Mouse (Mus musculus) forebrain, embryonic 15.5 days (tissue): ENCODE measurements around the gene 9130213A22Rik. TPM values are rescaled to one million over a fixed set of nuclear protein-coding genes. Genes with fewer than 3 reads are reported as not detected.
A peak's percentile ranks its signal among the peaks of the same experiment; 100 is the strongest.

Experiments used
- ATAC-seq: fragments of 200-750 bp; cut with Nextera tagmentation; replicated peaks from 2 replicates; pipeline ENCODE4 v1.8.0; 2017; ENCODE audit warnings: mild to moderate bottlenecking, moderate TSS enrichment, moderate library complexity
- H3K27ac ChIP-seq: fragments of 300-500 bp; sonication (generic); replicated peaks from 2 replicates; pipeline ENCODE4 v1.5.1; 2015; ENCODE audit warnings: mild to moderate bottlenecking, inconsistent platforms
- H3K27me3 ChIP-seq: fragments of 300-500 bp; sonication (generic); 2 replicates; pipeline ENCODE4 v1.6.1; 2015; ENCODE audit warnings: inconsistent platforms
- H3K36me3 ChIP-seq: fragments of 300-500 bp; sonication (generic); 2 replicates; pipeline ENCODE4 v1.6.1; 2015; ENCODE audit warnings: mild to moderate bottlenecking, inconsistent platforms
- H3K4me1 ChIP-seq: fragments of 300-500 bp; sonication (generic); 2 replicates; pipeline ENCODE4 v1.6.1; 2015; ENCODE audit warnings: inconsistent platforms
- H3K4me2 ChIP-seq: fragments of 300-500 bp; sonication (generic); replicated peaks from 2 replicates; pipeline ENCODE4 v1.6.1; 2015; ENCODE audit warnings: mild to moderate bottlenecking, inconsistent platforms
- H3K4me3 ChIP-seq: fragments of 300-500 bp; sonication (generic); 2 replicates; pipeline ENCODE4 v1.5.1; 2015; ENCODE audit warnings: mild to moderate bottlenecking, inconsistent platforms
- H3K9ac ChIP-seq: fragments of 300-500 bp; sonication (generic); replicated peaks from 2 replicates; pipeline ENCODE4 v1.6.1; 2015; ENCODE audit warnings: mild to moderate bottlenecking, inconsistent platforms
- H3K9me3 ChIP-seq: fragments of 300-500 bp; sonication (generic); 2 replicates; pipeline ENCODE4 v1.6.1; 2016; ENCODE audit warnings: inconsistent platforms
- WGBS: fragments of 180-500 bp; shearing (Covaris S2); methylation state at CpG from one replicate; pipeline ENCODE4 v1.1.7; 2015; ENCODE audit warnings: mixed read lengths; 5-methylcytosine and 5-hydroxymethylcytosine counted together
- polyA plus RNA-seq: library from polyadenylated mRNA; unstranded; fragments of >200 nt; fragmentation: Nextera tagmentation; extraction: Ambion mirVana; gene quantifications from 2 replicates; pipeline ENCODE4 v1.2.1, GENCODE M21; 2015

9130213A22Rik gene
- polyA plus RNA-seq, 1 experiment from 2014 or later: 0.38 TPM

DNA sequence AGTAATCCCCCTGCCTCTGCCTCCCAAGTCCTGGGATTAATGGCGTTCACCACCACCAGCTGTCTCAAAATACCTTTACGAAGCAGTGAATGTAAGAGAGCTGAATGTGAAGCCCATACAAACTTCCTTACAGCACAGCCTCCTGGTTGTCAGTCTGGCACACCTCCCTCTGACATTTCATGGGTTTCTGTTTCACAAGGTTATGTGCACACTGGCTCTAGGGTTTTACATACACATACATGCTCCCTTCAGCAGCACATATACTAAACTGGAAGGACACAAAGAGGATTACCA is 47.7 kb downstream of the 9130213A22Rik start:
- Histone ChIP-seq H3K9me3 (no peaks in the 10 kb centered on the region), H3K27ac (peak overlapping the region; percentile 97; the same call in 1 of the 2 replicates), H3K9ac (no peak overlapping the region), H3K4me1 (peaks cover 33% of the 10 kb centered on the region), H3K4me3 (no peak overlapping the region), H3K27me3 (no peaks in the 10 kb centered on the region), H3K4me2 (no peak overlapping the region), H3K36me3 (no peaks in the 10 kb centered on the region)
- WGBS: 41% methylated on average over 2 of the region's 2 CpGs
- no peak for ATAC-seq

DNA sequence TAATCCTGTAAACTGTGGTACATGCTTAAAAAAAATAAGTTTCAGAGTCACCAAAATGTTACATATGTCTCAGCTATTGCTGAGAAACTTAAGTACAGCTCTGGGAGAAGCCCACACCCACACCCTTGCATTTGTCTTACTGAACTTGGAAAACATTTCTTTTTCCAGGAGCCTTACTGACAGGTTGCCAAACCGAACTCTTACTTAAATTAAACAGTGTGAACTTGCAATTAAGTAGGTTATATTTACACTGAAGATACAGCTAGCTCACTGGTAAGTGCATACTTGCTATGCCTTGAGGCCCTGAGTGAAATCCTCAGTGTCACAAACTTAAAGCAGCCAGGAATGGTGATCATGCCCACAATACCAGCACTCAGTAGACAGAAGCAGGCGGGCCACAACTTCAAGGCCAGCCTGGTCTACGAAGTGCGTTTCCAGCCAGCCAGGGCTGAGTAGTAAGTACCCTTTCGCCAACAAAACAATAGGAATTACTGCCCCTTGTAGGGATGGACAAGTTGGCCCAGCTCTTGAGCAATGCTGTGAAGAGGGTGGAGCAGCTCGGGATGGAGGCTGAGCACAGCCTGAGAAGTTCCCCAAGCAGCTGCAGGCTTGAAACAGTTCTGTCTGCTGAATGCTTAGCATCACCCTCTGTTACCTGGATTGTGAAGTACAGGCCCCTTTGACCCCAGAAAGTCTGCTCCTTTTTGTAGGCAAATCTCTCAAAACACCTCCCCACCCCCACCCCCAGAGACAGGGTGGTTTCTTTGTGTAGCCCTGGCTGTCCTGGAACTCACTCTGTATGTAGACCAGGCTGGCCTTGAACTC is 48.2 kb downstream of the 9130213A22Rik start:
- Histone ChIP-seq H3K4me3 (peak overlapping the region; percentile 40; the same call in 1 of the 2 replicates), H3K36me3 (no peaks in the 10 kb centered on the region), H3K9ac (peak overlapping the region; percentile 62; the same call in 1 of the 2 replicates), H3K4me1 (peaks cover 34% of the 10 kb centered on the region), H3K9me3 (no peaks in the 10 kb centered on the region), H3K4me2 (no peak overlapping the region), H3K27ac (peak overlapping the region; percentile 97), H3K27me3 (no peaks in the 10 kb centered on the region)
- 33% methylated on average over 6 of the region's 6 CpGs for WGBS
- ATAC-seq: no peak

DNA sequence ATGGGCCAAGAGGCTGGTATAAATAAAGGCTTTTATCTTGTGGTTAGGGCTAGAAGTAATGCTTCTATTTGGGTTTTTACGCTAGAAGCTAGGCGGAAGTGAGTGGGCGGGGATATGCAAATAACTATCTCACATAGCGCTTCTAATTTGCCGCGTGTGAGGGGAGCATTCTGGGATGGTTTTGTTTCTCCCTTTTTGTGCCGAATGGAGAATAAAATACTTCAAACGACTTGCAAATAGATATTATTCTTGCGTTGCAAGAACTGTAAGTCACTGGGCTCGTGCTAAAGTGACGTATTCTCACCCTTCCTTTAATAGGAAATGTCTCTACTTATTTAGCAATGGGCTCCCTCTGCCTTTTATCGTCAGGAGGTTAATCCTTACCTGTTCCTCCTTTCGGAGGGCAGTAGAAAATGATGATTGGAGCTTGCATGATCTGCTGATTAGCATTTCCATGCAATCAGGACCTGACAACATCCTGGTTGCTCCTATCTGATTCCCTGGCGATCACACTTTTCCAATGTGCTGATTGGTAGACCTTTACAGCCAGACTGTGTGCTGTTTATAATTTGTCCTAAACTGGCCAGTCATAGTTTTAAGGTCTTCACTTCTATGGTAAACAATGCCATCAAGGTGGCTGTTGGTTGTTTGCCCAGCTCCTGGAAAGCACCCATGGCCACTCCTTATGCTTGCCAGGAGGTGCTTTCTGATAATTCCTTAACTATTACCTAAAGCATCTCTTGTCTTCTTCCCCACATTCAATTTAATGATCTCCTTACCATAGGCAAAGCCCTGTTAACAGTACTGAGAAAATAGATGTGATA is 49.1 kb downstream of the 9130213A22Rik start:
- Histone ChIP-seq H3K4me1 (peaks cover 34% of the 10 kb centered on the region), H3K27me3 (no peaks in the 10 kb centered on the region), H3K27ac (peak overlapping the region; percentile 97), H3K4me3 (peak overlapping the region; percentile 40), H3K36me3 (no peaks in the 10 kb centered on the region), H3K4me2 (peak overlapping the region; percentile 59), H3K9me3 (no peaks in the 10 kb centered on the region), H3K9ac (peak overlapping the region; percentile 62)
- peak; percentile 63 for ATAC-seq
- under 1% methylated on average over 14 of the region's 14 CpGs for WGBS

DNA sequence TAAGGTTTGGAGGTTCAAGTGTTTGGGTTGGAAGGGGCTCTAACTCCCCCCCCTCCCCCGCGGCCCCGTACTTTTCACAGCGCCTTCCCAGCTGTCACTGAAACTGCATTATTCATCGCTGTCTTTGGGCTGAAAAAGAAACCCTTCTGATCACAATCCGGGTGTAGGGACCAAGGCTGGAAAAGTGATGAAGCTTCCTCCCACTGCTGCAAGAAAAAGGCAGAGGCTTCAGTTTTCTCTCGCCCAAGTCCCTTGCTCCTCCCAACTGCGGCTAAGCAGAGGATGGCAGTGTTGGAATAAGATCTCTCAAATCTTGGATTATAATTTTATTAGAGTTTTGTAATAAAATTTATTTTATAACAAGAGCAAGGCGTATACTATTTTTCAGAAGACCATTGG is 49.7 kb downstream of the 9130213A22Rik start:
- WGBS: 3% methylated on average over 9 of the region's 9 CpGs
- ATAC-seq: peak; percentile 20; the same call in 1 of the 2 replicates
- no peaks in the 10 kb centered on the region for H3K9me3 ChIP-seq
- H3K36me3 ChIP-seq: no peaks in the 10 kb centered on the region
- H3K4me1 ChIP-seq: peaks cover 34% of the 10 kb centered on the region
- H3K9ac ChIP-seq: peak overlapping the region; percentile 62
- peak overlapping the region; percentile 97 for H3K27ac ChIP-seq
- H3K4me3 ChIP-seq: peak overlapping the region; percentile 40
- no peaks in the 10 kb centered on the region for H3K27me3 ChIP-seq
- peak overlapping the region; percentile 59 for H3K4me2 ChIP-seq

GRCm38 (mm10) chr11:69072234-69072633 is 50.2 kb downstream of the 9130213A22Rik start:
- peak overlapping the region; percentile 61 for H3K4me3 ChIP-seq
- peak overlapping the region; percentile 97 for H3K27ac ChIP-seq
- ATAC-seq: no peak
- 86% methylated on average over 11 of the region's 11 CpGs for WGBS
- peak overlapping the region; percentile 62 for H3K9ac ChIP-seq
- peaks cover 34% of the 10 kb centered on the region for H3K4me1 ChIP-seq
- H3K36me3 ChIP-seq: no peaks in the 10 kb centered on the region
- no peaks in the 10 kb centered on the region for H3K9me3 ChIP-seq
- peak overlapping the region; percentile 59 for H3K4me2 ChIP-seq
- H3K27me3 ChIP-seq: no peaks in the 10 kb centered on the region

GRCm38 (mm10) chr11:69071262-69071661 is 51.1 kb downstream of the 9130213A22Rik start:
- peak overlapping the region; percentile 89 for H3K27ac ChIP-seq

GRCm38 (mm10) chr11:69070590-69071222 is 51.7 kb downstream of the 9130213A22Rik start, which contains the start of gene Tmem107:
Tmem107 (plus strand) TSS chr11:69070806.
- no peaks in the 10 kb centered on the region for H3K36me3 ChIP-seq
- peak; percentile 86 for ATAC-seq
- WGBS: under 1% methylated on average over 47 of the region's 47 CpGs
- peak within 1 kb of the TSS; percentile 56 for H3K4me2 ChIP-seq
- H3K9ac ChIP-seq: peak within 1 kb of the TSS; percentile 81
- H3K27me3 ChIP-seq: no peaks in the 10 kb centered on the region
- H3K9me3 ChIP-seq: no peaks in the 10 kb centered on the region
- peaks cover 49% of the 10 kb centered on the region for H3K4me1 ChIP-seq
- H3K4me3 ChIP-seq: peak within 1 kb of the TSS; percentile 61
- peak within 1 kb of the TSS; percentile 89 for H3K27ac ChIP-seq

More at GRCm38 (mm10) chr11:69071262-69071661, 51.1 kb downstream of the 9130213A22Rik start:
- WGBS: 22% methylated on average over 9 of the region's 9 CpGs
- no peaks in the 10 kb centered on the region for H3K9me3 ChIP-seq
- H3K4me2 ChIP-seq: peak overlapping the region; percentile 56
- peaks cover 43% of the 10 kb centered on the region for H3K4me1 ChIP-seq
- H3K36me3 ChIP-seq: no peaks in the 10 kb centered on the region
- no peak for ATAC-seq
- H3K4me3 ChIP-seq: peak overlapping the region; percentile 61
- no peaks in the 10 kb centered on the region for H3K27me3 ChIP-seq
- peak overlapping the region; percentile 81 for H3K9ac ChIP-seq

GRCm38 (mm10) chr11:69070093-69070492 is 52.3 kb downstream of the 9130213A22Rik start:
- Histone ChIP-seq H3K9me3 (no peaks in the 10 kb centered on the region), H3K4me3 (peak overlapping the region; percentile 61), H3K9ac (peak overlapping the region; percentile 81), H3K36me3 (no peaks in the 10 kb centered on the region), H3K27ac (peak overlapping the region; percentile 89), H3K4me1 (peaks cover 50% of the 10 kb centered on the region), H3K27me3 (no peaks in the 10 kb centered on the region), H3K4me2 (peak overlapping the region; percentile 56)
- under 1% methylated on average over 13 of the region's 13 CpGs for WGBS
- no peak for ATAC-seq

Other genes starting within 250 kb of the 9130213A22Rik start
- gene Rnf222, start 234.0 kb downstream of the 9130213A22Rik start, polyA plus RNA-seq: 0.06 TPM in 1 of 2 replicates, not detected in the other
- 638 and 670 TPM in 2 replicates for gene Rpl26, start 221.0 kb downstream of the 9130213A22Rik start, polyA plus RNA-seq
- gene Odf4, start 195.5 kb downstream of the 9130213A22Rik start, polyA plus RNA-seq: 0.31 and 0.32 TPM in 2 replicates
- 7.0 and 8.2 TPM in 2 replicates for gene Arhgef15, start 165.1 kb downstream of the 9130213A22Rik start, polyA plus RNA-seq
- gene Slc25a35, start 154.5 kb downstream of the 9130213A22Rik start, polyA plus RNA-seq: 1.5 and 1.7 TPM in 2 replicates
- gene Rangrf, start 147.4 kb downstream of the 9130213A22Rik start, polyA plus RNA-seq: 37.0 and 39.3 TPM in 2 replicates
- gene Pfas, start 114.1 kb downstream of the 9130213A22Rik start, polyA plus RNA-seq: 22.5 and 26.3 TPM in 2 replicates
- 65.9 and 67.8 TPM in 2 replicates for gene Ctc1, start 106.7 kb downstream of the 9130213A22Rik start, polyA plus RNA-seq
- 68.3 and 81.8 TPM in 2 replicates for gene Aurkb, start 76.9 kb downstream of the 9130213A22Rik start, polyA plus RNA-seq
- 12.8 and 15.4 TPM in 2 replicates for gene Borcs6, start 62.9 kb downstream of the 9130213A22Rik start, polyA plus RNA-seq
- 47.6 and 50.5 TPM in 2 replicates for gene Tmem107, start 51.8 kb downstream of the 9130213A22Rik start, polyA plus RNA-seq
- 179 and 188 TPM in 2 replicates for gene Vamp2, start 34.1 kb downstream of the 9130213A22Rik start, polyA plus RNA-seq
- 7.6 and 8.2 TPM in 2 replicates for gene Per1, start 27.4 kb downstream of the 9130213A22Rik start, polyA plus RNA-seq
- gene Hes7, start 2.2 kb downstream of the 9130213A22Rik start, polyA plus RNA-seq: 0.42 and 0.46 TPM in 2 replicates
- 2.2 and 3.6 TPM in 2 replicates for gene Aloxe3, start 3.3 kb upstream of the 9130213A22Rik start, polyA plus RNA-seq
- gene Alox12b, start 34.4 kb upstream of the 9130213A22Rik start, polyA plus RNA-seq: not detected in 2 replicates
- gene Alox8, start 75.3 kb upstream of the 9130213A22Rik start, polyA plus RNA-seq: 0.05 TPM in 1 of 2 replicates, not detected in the other
- 0.47 and 0.52 TPM in 2 replicates for gene Gucy2e, start 114.4 kb upstream of the 9130213A22Rik start, polyA plus RNA-seq
- gene Cntrob, start 201.2 kb upstream of the 9130213A22Rik start, polyA plus RNA-seq: 32.0 and 32.4 TPM in 2 replicates
- 166 and 170 TPM in 2 replicates for gene Trappc1, start 201.4 kb upstream of the 9130213A22Rik start, polyA plus RNA-seq
- 5.1 and 6.2 TPM in 2 replicates for gene Kcnab3, start 203.7 kb upstream of the 9130213A22Rik start, polyA plus RNA-seq
- gene Rnf227, start 217.9 kb upstream of the 9130213A22Rik start, polyA plus RNA-seq: 115 and 127 TPM in 2 replicates
- 127 and 138 TPM in 2 replicates for gene Chd3, start 246.8 kb upstream of the 9130213A22Rik start, polyA plus RNA-seq